Mouse (Mus musculus) heart, postnatal 25 days (tissue): ENCODE data around the gene Nkapd1. TPM values are rescaled to one million over a fixed set of nuclear protein-coding genes. Genes with fewer than 3 reads are reported as not detected.
A peak's percentile ranks its signal among the peaks of the same experiment; 100 is the strongest.
"Not testable (repeated sequence)": the region's sequence is repeated elsewhere in the genome, so short reads cannot be mapped to it uniquely, and the experiment has no call there.

ENCODE experiments used
- DNase-seq: peaks from one replicate; pipeline ENCODE4 v3.0.0; 2022; ENCODE audit warnings: low spot score
- intact Hi-C: fragments of 180-260 bp; cut with DNase I; formaldehyde crosslinking; loops from one replicate; pipeline ENCODE4 v1.15.1; 2025
- total RNA-seq, 2 experiments: library from RNA; stranded (reverse); gene quantifications; 2 replicates each; pipeline ENCODE4 v1.2.3; 2021

Nkapd1 gene
- total RNA-seq: 10 to 100 TPM; 13.8 to 14.7 TPM

GRCm38 (mm10) chr9:50616766-50617603 lies at the start of gene Nkapd1, which contains the start of gene Pih1d2:
Gene Nkapd1, minus strand, starts transcription at chr9:50617464.
Gene Pih1d2, plus strand, starts transcription at chr9:50617321.
- intact Hi-C loops: no loop called here
- DNase-seq: peak; percentile 77

GRCm38 (mm10) chr9:50666442-50666841 lies 49.2 kb upstream of the Nkapd1 start:
- intact Hi-C loops: no loop called here

GRCm38 (mm10) chr9:50664826-50665225 lies 47.6 kb upstream of the Nkapd1 start:
- DNase-seq: no peak
- intact Hi-C loops: no loop called here

More at GRCm38 (mm10) chr9:50666442-50666841, 49.2 kb upstream of the Nkapd1 start:
- no peak for DNase-seq

- no peak for DNase-seq
- intact Hi-C loops: no loop called here
Measured at GRCm38 (mm10) chr9:50660431-50660830, 43.2 kb upstream of the Nkapd1 start.

- intact Hi-C loops: loop anchor here (5.0 kb wide), 2 partner anchors 52 to 108 kb away; partner anchors contain the start of gene Fdxacb1
Measured at GRCm38 (mm10) chr9:50659392-50660217, 42.3 kb upstream of the Nkapd1 start, which contains the start of gene Dlat. Gene Dlat, minus strand, starts transcription at chr9:50659780.

GRCm38 (mm10) chr9:50658941-50659388 lies 41.7 kb upstream of the Nkapd1 start:
- intact Hi-C loops: loop anchor here (5.0 kb wide), 2 partner anchors 52 to 108 kb away; partner anchors contain the start of gene Fdxacb1
- DNase-seq: no peak

More at GRCm38 (mm10) chr9:50659392-50660217, 42.3 kb upstream of the Nkapd1 start, which contains the start of gene Dlat:
- DNase-seq: peak; percentile 80

- intact Hi-C loops: loop anchor here (5.0 kb wide), 2 partner anchors 51 to 109 kb away; partner anchors contain the start of gene Fdxacb1
- DNase-seq: no peak
Measured at GRCm38 (mm10) chr9:50658391-50658790, 41.1 kb upstream of the Nkapd1 start.

- no peak for DNase-seq
- intact Hi-C loops: no loop called here
Measured at GRCm38 (mm10) chr9:50650503-50650902, 33.2 kb upstream of the Nkapd1 start.

- intact Hi-C loops: no loop called here
- DNase-seq: no peak
Measured at GRCm38 (mm10) chr9:50646826-50647370, 29.6 kb upstream of the Nkapd1 start.

GRCm38 (mm10) chr9:50634270-50634669 lies 17.0 kb upstream of the Nkapd1 start:
- no peak for DNase-seq
- intact Hi-C loops: no loop called here

GRCm38 (mm10) chr9:50633059-50633458 lies 15.8 kb upstream of the Nkapd1 start:
- intact Hi-C loops: no loop called here
- DNase-seq: no peak

- no peak for DNase-seq
- intact Hi-C loops: no loop called here
Measured at GRCm38 (mm10) chr9:50632016-50632688, 14.9 kb upstream of the Nkapd1 start.

- DNase-seq, intact Hi-C loops: not testable (repeated sequence)
Measured at GRCm38 (mm10) chr9:50630903-50631302, 13.6 kb upstream of the Nkapd1 start.

- no peak for DNase-seq
- intact Hi-C loops: no loop called here
Measured at GRCm38 (mm10) chr9:50617794-50618330, 598 bp upstream of the Nkapd1 start.

- intact Hi-C loops: no loop called here
Measured at GRCm38 (mm10) chr9:50616161-50616560, 1.1 kb downstream of the Nkapd1 start.

GRCm38 (mm10) chr9:50612115-50612514 lies 5.1 kb downstream of the Nkapd1 start:
- DNase-seq: no peak
- intact Hi-C loops: no loop called here

More at GRCm38 (mm10) chr9:50616161-50616560, 1.1 kb downstream of the Nkapd1 start:
- no peak for DNase-seq

GRCm38 (mm10) chr9:50604338-50604737 lies 12.9 kb downstream of the Nkapd1 start:
- intact Hi-C loops: no loop called here
- no peak for DNase-seq

- intact Hi-C loops: no loop called here
- DNase-seq: no peak
Measured at GRCm38 (mm10) chr9:50603998-50604324, 13.3 kb downstream of the Nkapd1 start.
